Mouse (Mus musculus): Measurements from ENCODE around the gene Sirt7.

Sirt7 gene

GRCm38 (mm10) chr11:120632559-120633519 is 7.8 kb upstream of the Sirt7 start:
- peak overlapping the region; percentile 95 for H3K4me3 ChIP-seq (replicated peaks; ENCODE audit: low read length)
- peaks cover 86% of the 10 kb centered on the region for H3K4me1 ChIP-seq (replicated peaks; ENCODE audit: low read depth, low read length)
- peaks cover 51% of the 10 kb centered on the region for H3K36me3 ChIP-seq (ENCODE audit: insufficient read depth, low read length)
- TF ChIP-seq CTCF (conservative IDR thresholded peaks at IDR 0.05; ENCODE audit: low read length) (no peak), NANOG (IDR thresholded peaks at IDR 0.05; ENCODE audit: borderline replicate concordance, low read length) (no peak), POU5F1 (IDR thresholded peaks at IDR 0.05; ENCODE audit: borderline replicate concordance, low read length) (no peak)
- no peaks in the 10 kb centered on the region for H3K27me3 ChIP-seq (ENCODE audit: insufficient read depth, low read length)
- no peaks in the 10 kb centered on the region for H3K9me3 ChIP-seq (ENCODE audit: low read length)

GRCm38 (mm10) chr11:120631726-120632448 is 6.8 kb upstream of the Sirt7 start:
- TF ChIP-seq POU5F1 (IDR thresholded peaks at IDR 0.05; ENCODE audit: borderline replicate concordance, low read length): no peak
- no peak for TF ChIP-seq NANOG (IDR thresholded peaks at IDR 0.05; ENCODE audit: borderline replicate concordance, low read length)
- no peak for TF ChIP-seq CTCF (conservative IDR thresholded peaks at IDR 0.05; ENCODE audit: low read length)
- Histone ChIP-seq H3K27me3 (ENCODE audit: insufficient read depth, low read length) (no peaks in the 10 kb centered on the region), H3K4me1 (replicated peaks; ENCODE audit: low read depth, low read length) (peaks cover 88% of the 10 kb centered on the region), H3K9me3 (ENCODE audit: low read length) (no peaks in the 10 kb centered on the region), H3K36me3 (ENCODE audit: insufficient read depth, low read length) (peaks cover 53% of the 10 kb centered on the region), H3K4me3 (replicated peaks; ENCODE audit: low read length) (peak overlapping the region; percentile 95)

- TF ChIP-seq POU5F1 (IDR thresholded peaks at IDR 0.05; ENCODE audit: borderline replicate concordance, low read length): no peak
- no peaks in the 10 kb centered on the region for H3K9me3 ChIP-seq (ENCODE audit: low read length)
- H3K27me3 ChIP-seq (ENCODE audit: insufficient read depth, low read length): no peaks in the 10 kb centered on the region
- H3K4me3 ChIP-seq (replicated peaks; ENCODE audit: low read length): peak overlapping the region; percentile 95
- H3K4me1 ChIP-seq (replicated peaks; ENCODE audit: low read depth, low read length): peaks cover 88% of the 10 kb centered on the region
- peaks cover 53% of the 10 kb centered on the region for H3K36me3 ChIP-seq (ENCODE audit: insufficient read depth, low read length)
Observed at GRCm38 (mm10) chr11:120630881-120631725, 6.1 kb upstream of the Sirt7 start.

GRCm38 (mm10) chr11:120630401-120630871 is 5.4 kb upstream of the Sirt7 start:
- H3K4me3 ChIP-seq (replicated peaks; ENCODE audit: low read length): peak overlapping the region; percentile 95
- no peaks in the 10 kb centered on the region for H3K9me3 ChIP-seq (ENCODE audit: low read length)
- no peak for TF ChIP-seq CTCF (conservative IDR thresholded peaks at IDR 0.05; ENCODE audit: low read length)
- TF ChIP-seq NANOG (IDR thresholded peaks at IDR 0.05; ENCODE audit: borderline replicate concordance, low read length): no peak
- no peak for TF ChIP-seq POU5F1 (IDR thresholded peaks at IDR 0.05; ENCODE audit: borderline replicate concordance, low read length)

GRCm38 (mm10) chr11:120629911-120630310 is 4.9 kb upstream of the Sirt7 start:
- no peaks in the 10 kb centered on the region for H3K9me3 ChIP-seq (ENCODE audit: low read length)
- H3K36me3 ChIP-seq (ENCODE audit: insufficient read depth, low read length): peaks cover 57% of the 10 kb centered on the region
- H3K4me1 ChIP-seq (replicated peaks; ENCODE audit: low read depth, low read length): peaks cover 88% of the 10 kb centered on the region
- H3K4me3 ChIP-seq (replicated peaks; ENCODE audit: low read length): peak overlapping the region; percentile 95
- no peaks in the 10 kb centered on the region for H3K27me3 ChIP-seq (ENCODE audit: insufficient read depth, low read length)
- no peak for TF ChIP-seq NANOG (IDR thresholded peaks at IDR 0.05; ENCODE audit: borderline replicate concordance, low read length)
- no peak for TF ChIP-seq POU5F1 (IDR thresholded peaks at IDR 0.05; ENCODE audit: borderline replicate concordance, low read length)
- no peak for TF ChIP-seq CTCF (conservative IDR thresholded peaks at IDR 0.05; ENCODE audit: low read length)

More at GRCm38 (mm10) chr11:120630401-120630871, 5.4 kb upstream of the Sirt7 start:
- Histone ChIP-seq H3K36me3 (ENCODE audit: insufficient read depth, low read length) (peaks cover 54% of the 10 kb centered on the region), H3K27me3 (ENCODE audit: insufficient read depth, low read length) (no peaks in the 10 kb centered on the region), H3K4me1 (replicated peaks; ENCODE audit: low read depth, low read length) (peaks cover 88% of the 10 kb centered on the region)

- no peaks in the 10 kb centered on the region for H3K9me3 ChIP-seq (ENCODE audit: low read length)
- TF ChIP-seq NANOG (IDR thresholded peaks at IDR 0.05; ENCODE audit: borderline replicate concordance, low read length): no peak
- TF ChIP-seq POU5F1 (IDR thresholded peaks at IDR 0.05; ENCODE audit: borderline replicate concordance, low read length): no peak
- no peak for TF ChIP-seq CTCF (conservative IDR thresholded peaks at IDR 0.05; ENCODE audit: low read length)
- H3K4me1 ChIP-seq (replicated peaks; ENCODE audit: low read depth, low read length): peaks cover 82% of the 10 kb centered on the region
Observed at GRCm38 (mm10) chr11:120629341-120629730, 4.3 kb upstream of the Sirt7 start.

GRCm38 (mm10) chr11:120628601-120629340 is 3.7 kb upstream of the Sirt7 start:
- H3K27me3 ChIP-seq (ENCODE audit: insufficient read depth, low read length): no peaks in the 10 kb centered on the region
- H3K9me3 ChIP-seq (ENCODE audit: low read length): no peaks in the 10 kb centered on the region
- H3K4me3 ChIP-seq (replicated peaks; ENCODE audit: low read length): peak overlapping the region; percentile 95
- H3K36me3 ChIP-seq (ENCODE audit: insufficient read depth, low read length): peaks cover 57% of the 10 kb centered on the region
- TF ChIP-seq CTCF (conservative IDR thresholded peaks at IDR 0.05; ENCODE audit: low read length) (no peak), POU5F1 (IDR thresholded peaks at IDR 0.05; ENCODE audit: borderline replicate concordance, low read length) (no peak), NANOG (IDR thresholded peaks at IDR 0.05; ENCODE audit: borderline replicate concordance, low read length) (no peak)
- peaks cover 82% of the 10 kb centered on the region for H3K4me1 ChIP-seq (replicated peaks; ENCODE audit: low read depth, low read length)

More at GRCm38 (mm10) chr11:120629341-120629730, 4.3 kb upstream of the Sirt7 start:
- no peaks in the 10 kb centered on the region for H3K27me3 ChIP-seq (ENCODE audit: insufficient read depth, low read length)
- H3K36me3 ChIP-seq (ENCODE audit: insufficient read depth, low read length): peaks cover 57% of the 10 kb centered on the region
- H3K4me3 ChIP-seq (replicated peaks; ENCODE audit: low read length): peak overlapping the region; percentile 95
